Mouse (Mus musculus): ENCODE measurements around the gene Nup85.

- TF ChIP-seq CTCF (conservative IDR thresholded peaks at IDR 0.05; ENCODE audit: low read length) = peak; percentile 49
- no peak for TF ChIP-seq POU5F1 (IDR thresholded peaks at IDR 0.05; ENCODE audit: borderline replicate concordance, low read length)
- TF ChIP-seq NANOG (IDR thresholded peaks at IDR 0.05; ENCODE audit: borderline replicate concordance, low read length) = no peak
Observed at GRCm38 (mm10) chr11:115623487-115624070, 59.3 kb downstream of the Nup85 start.
